Mouse (Mus musculus): ENCODE data around the gene Oaz1.

Gene Oaz1

DNA sequence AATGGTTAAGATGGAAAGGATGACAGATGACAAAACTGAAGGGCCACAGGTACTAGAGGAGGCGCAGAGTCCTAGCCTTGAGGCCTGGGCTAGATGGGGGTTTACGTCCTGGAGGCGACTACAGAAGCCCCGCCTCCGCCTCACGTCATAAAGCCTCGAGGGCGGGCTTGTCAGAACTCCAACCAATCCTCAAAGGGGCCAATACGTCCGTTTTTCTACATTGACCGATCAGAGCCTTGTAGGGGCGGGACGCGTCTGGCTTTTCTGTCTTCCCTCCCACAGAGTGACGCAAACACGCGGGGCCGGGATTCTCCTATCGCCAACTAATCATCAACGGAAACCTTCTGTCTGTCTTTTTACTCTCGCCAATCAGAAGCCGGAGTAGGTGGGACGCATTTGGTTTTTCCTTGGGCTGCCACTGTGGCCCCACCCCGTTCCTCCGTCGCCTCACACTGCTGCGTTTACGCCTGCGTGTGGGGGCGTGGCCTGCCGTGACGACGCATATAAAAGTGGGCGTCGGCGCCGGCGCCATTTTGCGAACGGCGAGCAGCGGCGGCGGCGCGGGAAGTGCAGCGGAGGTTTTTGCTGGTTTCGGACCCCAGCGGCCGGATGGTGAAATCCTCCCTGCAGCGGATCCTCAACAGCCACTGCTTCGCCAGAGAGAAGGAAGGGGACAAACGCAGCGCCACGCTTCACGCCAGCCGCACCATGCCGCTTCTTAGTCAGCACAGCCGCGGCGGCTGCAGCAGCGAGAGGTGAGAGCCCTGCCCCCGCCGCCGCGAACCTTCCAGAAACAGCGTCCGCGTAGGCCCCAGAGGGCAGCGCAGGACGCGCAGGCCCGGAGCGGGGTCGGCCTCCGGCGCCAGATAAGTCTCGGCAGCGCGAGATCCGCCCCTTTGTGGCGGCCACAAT, at the start of gene Oaz1:
TSS of gene Oaz1 (plus strand) at position 506 of the 912 bp plus-strand sequence.
- peak; percentile 98 to 99 for DNase-seq (ENCODE audit: low spot score in 2 of 2)

DNA sequence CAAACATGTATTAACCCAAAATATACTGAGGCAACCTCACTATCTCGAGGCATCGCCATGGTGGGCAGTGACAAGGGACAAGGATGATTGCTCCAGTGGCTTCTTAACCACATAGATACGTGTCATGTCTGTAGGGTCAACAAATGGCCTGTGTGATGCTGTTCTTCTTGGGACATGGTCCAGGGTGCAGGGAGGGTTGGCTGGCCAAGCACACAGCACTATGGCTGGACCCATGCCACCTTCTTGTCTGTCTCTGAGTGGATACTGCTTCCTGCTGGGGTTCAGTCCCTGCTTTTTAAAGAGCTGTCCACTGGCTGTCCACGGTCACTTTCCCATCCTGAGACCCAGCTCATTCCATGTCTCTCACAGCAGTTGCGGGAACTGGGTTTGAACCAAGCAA, 49.3 kb upstream of the Oaz1 start:
- no peak for DNase-seq (ENCODE audit: low spot score in 2 of 2)

DNA sequence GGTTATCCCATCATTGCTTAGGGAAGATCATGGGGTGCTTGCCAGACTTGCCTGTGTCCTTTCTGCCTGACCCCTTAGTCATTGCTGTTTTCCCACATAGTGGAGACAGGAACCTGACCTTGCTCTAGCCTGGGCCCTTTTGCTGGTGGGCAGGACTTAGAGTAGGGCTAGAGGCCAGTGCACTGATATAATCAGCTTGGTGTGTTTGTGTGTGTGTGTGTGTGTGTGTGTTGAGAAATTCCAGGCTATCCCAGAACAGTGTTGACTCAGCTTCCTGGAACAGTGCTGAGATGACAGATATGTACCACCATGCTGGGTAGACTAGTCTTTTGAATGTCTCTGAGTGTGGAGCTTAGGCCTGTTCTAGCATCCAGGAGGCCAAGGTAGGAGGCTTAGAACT, 46.9 kb upstream of the Oaz1 start:
- DNase-seq (ENCODE audit: low spot score in 2 of 2), result no peak

DNA sequence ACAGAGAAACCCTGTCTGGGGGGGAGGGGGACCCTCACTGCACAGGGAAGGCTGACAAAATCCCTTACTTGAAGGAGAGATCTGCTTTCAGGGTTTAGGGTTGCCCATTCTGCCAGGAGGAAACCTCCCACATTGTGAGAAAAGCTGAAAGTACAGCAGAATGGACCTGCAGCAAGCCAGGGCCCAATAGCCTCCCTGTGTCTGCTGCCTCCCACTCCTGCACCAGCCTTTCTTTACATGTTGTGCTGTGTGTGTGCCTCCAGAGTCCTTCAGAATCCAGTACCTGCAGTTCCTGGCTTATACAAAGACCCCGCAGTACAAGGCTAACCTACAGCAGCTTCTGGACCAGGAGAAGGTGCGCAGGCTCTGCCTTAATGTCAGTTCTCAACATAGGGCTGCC, 42.2 kb upstream of the Oaz1 start:
- no peak for DNase-seq (ENCODE audit: low spot score in 2 of 2)

DNA sequence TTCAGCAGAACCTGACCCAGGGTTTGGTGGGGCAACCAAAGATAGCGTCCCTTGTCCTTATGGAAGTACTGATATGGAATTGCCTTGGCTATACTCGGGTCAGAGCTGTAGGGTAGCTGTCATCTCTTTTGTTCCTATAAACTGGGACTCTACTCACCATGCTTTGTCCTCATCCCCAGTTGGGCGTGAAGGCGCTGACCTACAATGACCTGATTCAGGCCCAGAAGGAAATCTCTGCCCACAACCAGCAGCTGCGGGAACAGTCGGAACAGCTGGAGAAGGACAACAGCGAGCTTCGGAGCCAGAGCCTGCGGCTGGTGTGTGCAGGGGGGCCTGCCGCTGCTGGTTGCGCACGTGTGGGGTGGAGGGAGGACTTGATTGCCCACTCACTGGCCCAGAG, 41.6 kb upstream of the Oaz1 start:
- DNase-seq (ENCODE audit: low spot score in 2 of 2), result no peak

DNA sequence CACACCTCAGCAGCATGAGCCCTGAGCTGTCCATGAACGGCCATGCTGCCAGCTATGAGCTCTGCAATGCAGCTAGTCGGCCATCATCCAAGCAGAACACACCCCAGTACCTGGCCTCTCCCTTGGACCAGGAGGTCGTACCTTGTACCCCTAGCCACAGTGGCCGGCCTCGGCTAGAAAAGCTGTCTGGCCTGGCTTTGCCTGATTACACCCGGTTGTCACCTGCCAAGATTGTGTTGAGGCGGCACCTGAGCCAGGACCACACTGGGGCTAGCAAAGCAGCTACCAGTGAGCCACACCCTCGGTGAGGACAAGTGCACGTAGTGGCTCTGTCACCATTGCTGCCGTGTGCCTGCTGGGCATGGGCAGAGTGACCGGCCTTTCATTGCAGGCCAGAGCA, 40.5 kb upstream of the Oaz1 start:
- DNase-seq (ENCODE audit: low spot score in 2 of 2), result no peak

DNA sequence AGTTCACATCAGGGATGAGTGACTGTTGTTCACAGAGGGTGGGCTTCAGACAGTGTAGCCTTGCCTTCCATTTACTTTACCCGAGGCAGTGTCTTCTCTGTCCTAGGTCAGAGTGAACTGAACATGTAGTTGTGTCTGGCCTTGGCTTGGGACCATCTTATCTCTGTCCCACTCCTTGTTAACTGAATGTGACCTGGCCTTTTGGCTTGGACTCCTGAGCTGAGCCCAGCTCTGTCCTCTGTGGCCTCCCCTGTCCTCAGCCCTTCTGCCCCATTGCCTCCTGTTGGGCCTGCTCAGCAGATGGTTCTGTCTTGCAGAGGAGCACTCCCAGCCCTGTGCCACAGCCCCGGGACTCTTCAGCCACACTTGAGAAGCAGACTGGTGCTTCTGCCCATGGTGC, 38.9 kb upstream of the Oaz1 start:
- no peak for DNase-seq (ENCODE audit: low spot score in 2 of 2)

DNA sequence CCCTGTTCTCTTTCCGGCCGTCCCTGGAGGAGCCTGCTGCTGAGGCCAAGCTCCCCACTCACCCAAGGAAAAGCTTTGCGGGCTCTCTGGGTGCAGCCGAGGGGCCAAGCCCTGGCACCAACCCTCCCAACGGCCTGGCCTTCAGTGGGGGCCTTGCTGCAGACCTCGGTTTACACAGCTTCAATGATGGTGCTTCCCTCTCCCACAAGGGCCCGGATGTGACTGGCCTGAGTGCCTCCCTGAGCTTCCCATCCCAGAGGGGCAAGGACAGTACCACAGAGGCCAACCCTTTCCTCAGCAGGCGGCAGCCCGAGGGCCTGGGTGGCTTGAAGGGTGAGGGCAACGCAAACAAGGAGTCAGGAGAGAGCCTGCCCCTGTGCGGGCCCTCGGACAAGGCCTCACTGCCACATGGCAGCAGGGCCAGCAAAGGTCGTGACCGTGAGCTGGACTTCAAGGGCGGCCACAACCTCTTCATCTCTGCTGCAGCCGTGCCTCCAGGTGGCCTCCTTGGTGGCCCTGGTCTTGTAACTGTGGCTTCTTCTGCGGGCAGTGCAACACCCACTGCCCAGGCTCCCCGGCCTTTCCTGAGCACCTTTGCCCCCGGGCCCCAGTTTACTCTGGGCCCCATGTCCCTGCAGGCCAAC, 35.6 kb upstream of the Oaz1 start:
- DNase-seq (ENCODE audit: low spot score in 2 of 2), result no peak

DNA sequence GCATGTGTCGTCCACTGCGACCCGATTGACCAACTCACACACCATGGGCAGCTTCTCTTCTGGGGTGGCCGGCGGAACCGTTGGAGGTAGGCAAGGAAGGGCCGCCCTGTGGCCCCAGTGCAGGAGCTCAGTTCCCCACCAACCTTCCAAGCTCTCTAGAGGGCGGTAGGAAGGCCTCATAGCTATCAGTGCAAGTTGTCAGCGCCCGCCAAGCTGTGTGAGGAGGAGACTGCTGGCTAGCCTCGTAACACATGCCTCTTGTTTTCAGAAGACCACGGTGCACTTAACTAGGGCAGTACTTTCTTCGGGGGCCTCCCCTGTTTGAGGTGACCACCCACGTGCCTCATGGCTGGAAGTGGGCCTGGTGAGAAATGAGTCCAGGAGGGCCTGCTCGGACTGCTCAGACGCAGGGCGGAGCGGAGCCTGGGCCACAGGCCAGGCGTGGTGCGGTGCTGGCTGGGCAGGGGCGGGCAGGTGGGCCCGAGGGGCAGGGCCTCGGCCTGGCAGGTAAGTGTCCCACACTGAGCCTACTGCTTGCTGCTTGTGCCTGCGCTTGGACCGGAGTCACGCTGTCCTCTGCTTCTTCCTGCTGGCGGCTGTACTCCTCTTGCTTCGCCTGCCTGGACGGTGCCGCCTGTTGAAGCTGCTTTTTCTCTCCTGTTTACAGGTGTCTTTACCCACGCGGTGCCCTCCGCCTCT, 34.8 kb upstream of the Oaz1 start:
- no peak for DNase-seq (ENCODE audit: low spot score in 2 of 2)

DNA sequence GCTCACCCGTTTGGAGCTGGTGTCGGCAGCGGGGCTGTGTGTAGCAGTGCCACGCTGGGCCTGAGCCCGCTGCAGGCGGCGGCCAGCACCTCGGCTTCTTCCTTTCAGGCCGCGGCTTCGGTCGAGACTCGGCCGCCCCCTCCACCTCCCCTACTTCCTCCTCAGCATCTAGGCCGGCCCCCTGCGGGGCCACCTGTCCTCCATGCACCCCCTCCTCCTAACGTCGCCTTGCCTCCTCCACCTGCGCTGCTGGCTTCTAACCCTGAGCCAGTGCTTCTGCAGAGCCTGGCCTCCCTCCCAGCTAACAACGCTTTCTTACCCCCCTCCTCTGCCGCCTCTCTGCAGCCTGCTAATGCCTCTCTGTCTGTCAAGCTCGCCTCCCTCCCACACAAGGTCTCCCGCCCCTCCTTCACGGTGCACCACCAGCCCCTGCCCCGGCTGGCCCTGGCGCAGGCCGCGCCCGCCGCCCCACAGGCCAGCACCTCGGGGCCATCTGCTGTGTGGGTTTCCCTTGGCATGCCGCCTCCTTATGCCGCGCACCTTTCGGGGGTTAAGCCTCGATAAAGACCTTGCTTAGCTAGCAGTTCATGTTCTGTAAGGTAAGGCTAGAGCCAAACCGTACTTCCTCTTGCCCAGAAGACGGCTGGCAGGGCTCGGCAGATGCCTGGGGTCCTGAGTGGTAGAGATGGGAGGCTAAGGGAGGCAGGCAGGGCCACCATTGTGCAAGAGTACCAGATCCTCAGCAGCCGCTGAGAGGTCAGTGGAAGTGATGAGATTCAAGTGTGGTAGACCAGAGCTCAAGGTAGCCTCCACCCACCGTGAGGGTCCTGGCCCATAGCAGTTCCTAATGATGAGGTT, 34.1 kb upstream of the Oaz1 start:
- DNase-seq (ENCODE audit: low spot score in 2 of 2), result no peak

DNA sequence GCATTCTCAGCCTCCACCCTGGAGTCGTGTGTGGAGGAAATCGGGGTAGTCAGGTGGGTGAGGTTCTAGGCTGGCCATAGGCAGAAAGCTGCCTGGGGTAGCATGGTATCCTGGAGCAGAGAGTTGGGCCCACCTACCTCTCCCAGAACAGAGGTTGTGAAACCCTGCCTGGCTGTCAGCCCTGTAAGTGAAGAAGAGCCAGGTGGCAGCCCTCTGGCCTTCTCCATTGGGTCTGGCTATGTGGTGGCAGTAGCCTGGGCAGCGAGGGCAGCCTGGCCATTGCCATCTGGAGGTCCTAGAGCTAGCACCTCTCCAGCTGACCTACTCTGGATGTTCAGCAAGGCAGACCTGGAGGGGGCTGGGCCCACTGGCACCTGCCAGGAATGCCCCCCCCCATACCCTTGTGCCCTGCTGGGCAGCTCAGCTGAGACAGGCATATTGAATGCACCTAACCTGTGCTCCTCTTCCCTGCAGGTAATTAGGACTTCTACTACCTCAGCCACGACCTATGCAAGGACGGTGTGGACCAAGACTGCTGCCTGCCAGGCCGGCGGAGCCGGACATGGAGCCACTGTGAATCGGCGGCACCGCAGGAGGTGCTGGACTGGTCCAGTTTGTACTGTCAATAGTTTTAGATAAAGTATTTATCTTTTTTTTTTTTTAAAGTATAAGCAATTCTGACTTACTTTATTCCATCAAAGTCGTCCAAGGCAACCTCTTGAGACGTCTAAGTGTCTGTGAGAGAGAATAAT, 33.2 kb upstream of the Oaz1 start:
- DNase-seq (ENCODE audit: low spot score in 2 of 2), result no peak

DNA sequence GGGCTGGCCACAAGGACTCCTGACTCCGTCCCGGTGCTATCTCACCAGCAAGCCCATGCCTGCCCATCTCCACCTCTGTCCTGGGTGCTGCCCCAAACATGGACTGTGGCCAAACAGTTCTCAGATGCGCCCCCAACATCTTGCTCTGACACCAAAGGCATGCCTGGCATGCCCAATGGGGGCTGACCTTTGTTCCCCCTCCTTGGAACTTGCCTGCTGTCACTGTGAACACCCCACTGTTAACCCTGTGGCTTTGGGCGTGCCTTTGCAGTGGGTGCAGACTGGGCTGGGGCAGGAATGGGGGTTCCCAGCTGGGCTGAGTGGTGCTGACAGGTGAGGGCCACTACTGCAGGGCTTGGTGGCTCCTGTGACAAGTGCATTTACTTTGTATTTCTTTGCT, 32.7 kb upstream of the Oaz1 start:
- DNase-seq (ENCODE audit: low spot score in 2 of 2), result peak in 1 of 2 experiments; percentile 29

DNA sequence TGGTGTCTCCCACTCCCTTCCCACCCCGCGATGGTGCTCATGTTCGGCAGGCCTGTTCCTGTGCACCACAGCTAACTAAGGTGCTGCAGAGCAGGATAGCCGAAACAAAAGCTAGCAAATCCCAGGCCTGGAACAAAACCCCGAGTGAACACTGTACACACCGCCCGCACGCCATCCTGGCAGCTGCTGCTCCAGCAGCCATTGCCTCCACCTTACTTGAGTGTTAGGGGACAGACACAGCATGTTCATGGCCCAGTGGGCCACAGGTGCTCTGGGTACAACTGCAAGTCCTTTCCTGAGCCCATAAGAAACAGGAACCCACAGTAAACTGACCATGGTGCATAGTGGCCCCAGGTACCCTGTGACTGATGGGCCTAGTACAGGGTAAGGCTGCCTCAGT, 31.7 kb upstream of the Oaz1 start:
- no peak for DNase-seq (ENCODE audit: low spot score in 2 of 2)

DNA sequence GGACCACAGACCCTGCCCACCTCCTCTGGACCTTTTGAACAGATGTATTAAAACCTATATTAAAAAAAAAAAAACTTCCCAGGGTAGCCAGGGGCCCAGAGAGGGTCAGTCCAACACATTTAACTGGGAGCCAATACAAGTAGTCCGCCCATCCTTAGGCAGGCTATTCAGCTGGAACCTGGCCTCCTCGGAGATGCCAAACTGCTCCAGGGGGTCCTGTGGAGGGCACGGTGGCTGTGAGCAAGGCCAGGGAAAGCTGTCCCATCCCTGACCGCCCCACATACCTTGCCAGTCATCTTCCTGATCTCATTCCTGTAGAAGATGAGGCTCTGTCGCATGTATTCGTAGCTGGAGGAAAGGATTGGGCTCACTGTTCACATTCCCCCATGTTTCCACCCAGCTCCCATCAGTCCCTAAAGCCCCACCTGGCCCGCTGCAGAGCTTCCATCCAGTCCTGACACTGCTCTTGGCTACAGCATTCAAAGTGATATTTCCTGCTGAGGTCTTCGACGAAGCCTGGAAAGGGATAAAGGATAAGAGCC, 30.1 kb upstream of the Oaz1 start:
- no peak for DNase-seq (ENCODE audit: low spot score in 2 of 2)

DNA sequence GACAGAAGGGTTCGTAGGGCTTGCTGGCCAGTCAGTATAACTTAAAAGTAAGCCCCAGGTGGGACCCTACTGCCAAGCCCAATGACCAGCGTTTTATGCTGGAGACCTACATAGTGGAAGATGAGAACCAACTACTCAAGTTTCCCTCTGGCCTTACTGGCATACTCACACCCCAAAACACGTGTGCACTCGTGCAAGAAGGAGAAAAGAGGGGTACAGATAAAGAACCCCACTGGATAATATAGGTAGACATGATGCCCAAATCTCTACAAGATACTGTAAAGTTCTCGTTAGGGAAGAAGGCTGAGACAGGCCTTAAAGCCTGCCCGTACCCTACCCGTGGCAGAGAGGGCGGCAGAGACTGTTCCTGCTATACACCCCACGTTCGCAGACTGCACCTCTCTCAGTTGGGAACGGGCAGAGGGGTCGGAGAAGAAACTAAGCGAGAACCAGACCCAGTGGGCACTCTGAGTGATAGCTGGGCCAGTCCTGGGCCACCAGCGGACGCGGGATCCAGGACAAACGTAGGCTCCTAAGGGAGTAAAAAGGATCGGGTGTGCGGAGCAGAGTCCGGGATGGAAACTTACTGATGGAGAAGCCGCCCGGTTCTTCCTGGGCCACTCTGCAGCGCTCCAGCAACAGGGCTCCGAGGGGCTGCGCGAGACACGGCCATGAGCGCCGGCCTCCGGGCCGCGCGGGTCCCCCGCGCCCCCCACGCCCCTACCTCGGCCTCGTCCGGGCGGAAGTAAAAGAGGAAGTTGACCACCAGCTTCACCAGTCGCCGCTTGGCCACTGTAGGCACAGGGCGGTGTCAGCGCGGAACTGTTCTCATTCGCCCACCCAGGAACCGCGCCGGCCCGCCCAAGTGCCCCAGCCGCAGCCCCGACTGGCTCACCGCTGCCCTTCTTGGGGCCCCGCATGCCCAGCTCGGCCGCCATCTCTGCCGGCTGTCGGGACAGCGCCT, 29.0 kb upstream of the Oaz1 start:
- DNase-seq (ENCODE audit: low spot score in 2 of 2), result no peak

DNA sequence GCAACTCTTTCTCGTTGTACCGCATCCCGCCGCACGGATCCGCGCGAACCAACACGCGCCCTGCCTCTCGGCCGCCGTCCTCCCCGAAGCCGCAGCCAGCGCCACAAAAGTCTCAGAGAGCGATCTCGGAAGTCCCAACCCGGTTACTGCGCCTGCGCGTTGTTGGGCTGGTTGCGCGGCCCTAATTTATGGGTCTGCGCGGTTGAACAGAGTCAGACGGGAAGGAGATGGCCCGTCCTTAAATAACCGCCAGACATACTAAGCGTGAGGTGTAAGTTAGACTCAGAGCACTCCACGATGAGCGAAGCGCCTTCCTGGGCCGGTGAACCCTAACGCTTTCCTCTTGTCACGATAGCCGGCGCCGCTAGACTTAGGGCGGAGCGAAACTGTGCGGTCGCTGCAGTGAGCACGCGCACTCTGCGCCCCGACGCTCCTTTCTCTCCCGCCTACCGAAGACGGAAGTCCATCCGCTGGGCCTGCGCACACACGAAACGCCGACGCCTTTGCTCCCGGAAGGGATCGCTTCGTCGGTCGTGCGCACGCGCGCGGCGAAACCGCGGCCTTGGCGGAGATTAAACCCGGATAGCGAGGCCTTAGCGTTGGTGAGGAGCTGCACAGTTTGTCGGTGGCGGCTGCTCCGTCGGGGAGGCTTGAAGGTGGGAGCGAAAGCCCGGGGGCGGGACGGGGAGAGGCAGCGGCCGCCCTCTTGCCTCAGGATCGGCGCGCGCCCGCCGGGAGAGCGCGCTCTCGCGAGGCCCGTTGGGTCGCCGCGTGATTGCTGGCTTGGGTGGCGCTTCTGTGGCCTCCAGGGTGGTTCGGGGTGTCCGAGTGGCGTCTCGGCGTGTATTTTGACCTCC, 28.1 kb upstream of the Oaz1 start, which contains the start of the genes Sf3a2 and Plekhj1:
TSS of gene Sf3a2 (plus strand) at position 49 of the 857 bp plus-strand sequence.
TSS of gene Plekhj1 (minus strand) at position 477 of the 857 bp plus-strand sequence.
- peak; percentile 92 to 93 for DNase-seq (ENCODE audit: low spot score in 2 of 2)

DNA sequence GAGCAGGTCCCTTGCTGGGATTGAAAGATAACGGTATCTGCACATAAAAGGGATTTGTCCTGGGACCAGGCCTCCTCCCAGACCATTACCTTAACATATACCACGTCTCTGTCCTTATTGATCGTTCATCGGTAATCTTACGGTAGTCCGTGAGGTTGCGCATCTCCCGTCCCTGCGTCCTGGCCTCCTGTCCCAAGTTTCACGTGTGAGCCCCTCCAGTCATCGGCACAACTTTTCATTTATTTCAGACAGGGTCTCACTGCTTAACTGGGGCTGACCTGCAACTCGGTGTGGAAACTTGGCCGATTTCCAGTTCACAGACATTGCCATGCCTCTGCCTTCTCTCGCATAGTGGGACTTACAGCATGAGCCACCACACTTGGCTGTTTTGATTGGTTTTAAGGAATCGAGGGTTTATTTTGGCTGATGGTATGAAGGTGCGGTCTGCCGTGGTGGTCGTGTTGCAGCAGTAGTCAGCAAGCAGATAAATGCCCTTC, 27.3 kb upstream of the Oaz1 start:
- no peak for DNase-seq (ENCODE audit: low spot score in 2 of 2)

Data from urinary bladder, postnatal 36 days (tissue).